Mouse (Mus musculus): ENCODE results near the gene Rtn4ip1. TPM values are rescaled to one million over a fixed set of nuclear protein-coding genes. Genes with fewer than 3 reads are reported as not detected.
A peak's percentile ranks its signal among the peaks of the same experiment; 100 is the strongest.

The Rtn4ip1 gene
- total and polyA plus RNA-seq, 3 experiments: 11.6 to 23.5 TPM; not detected in 1

DNA sequence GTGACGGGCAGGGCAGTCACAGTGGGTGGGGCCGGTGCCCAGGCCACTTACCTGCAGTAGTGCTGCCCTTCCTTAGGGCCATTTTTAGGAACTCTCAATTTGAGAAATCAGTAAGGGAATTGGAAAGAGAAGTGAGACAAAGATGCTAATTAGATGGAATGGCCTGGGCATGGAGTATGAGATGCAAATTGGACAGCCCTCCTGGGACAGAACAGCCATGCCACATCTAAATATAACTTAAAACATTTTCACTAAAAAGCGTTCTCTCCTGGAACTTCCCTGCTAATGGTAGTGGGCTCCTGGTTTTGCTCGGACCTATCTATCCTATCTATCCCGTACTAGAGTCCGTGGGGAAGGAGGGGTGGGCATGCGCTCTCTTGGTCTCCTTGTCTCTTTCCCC lies 3.3 kb upstream of the Rtn4ip1 start:
- H3K9ac ChIP-seq (ENCODE audit: control insufficient read depth, low read depth, low read length, poor library complexity, severe bottlenecking): no peak overlapping the region
- H3K27ac ChIP-seq (ENCODE audit: control insufficient read depth, low read depth, low read length): no peak overlapping the region
- H3K27me3 ChIP-seq (ENCODE audit: control insufficient read depth in 1 of 2, insufficient read depth in 2 of 2, low read length in 2 of 2): no peaks in the 10 kb centered on the region
- H3K36me3 ChIP-seq (ENCODE audit: control insufficient read depth in 1 of 2, insufficient read depth in 2 of 2, low read length in 2 of 2): peaks cover 2 to 11% of the 10 kb centered on the region in 2 experiments
- no peaks in the 10 kb centered on the region for H3K9me3 ChIP-seq (replicated peaks; ENCODE audit: insufficient read depth, low read length)
- peaks cover 2 to 9% of the 10 kb centered on the region in 2 experiments; a peak in 3 of 4 replicates for H3K4me1 ChIP-seq (ENCODE audit: control insufficient read depth in 1 of 2, insufficient read depth in 2 of 2, low read length in 2 of 2)
- H3K4me3 ChIP-seq (ENCODE audit: control insufficient read depth in 1 of 2, insufficient read depth in 1 of 2, low read depth in 2 of 2, low read length in 2 of 2): no peak overlapping the region
- no peak for DNase-seq (ENCODE audit: low read depth, low spot score)
- no peak for TF ChIP-seq KAT2A (conservative IDR thresholded peaks at IDR 0.05; ENCODE audit: low read depth, low read length)
- no peak for TF ChIP-seq ZMIZ1 (IDR thresholded peaks at IDR 0.05; ENCODE audit: low read depth, low read length)
- TF ChIP-seq ZKSCAN1 (IDR thresholded peaks at IDR 0.05; ENCODE audit: low read depth, low read length): no peak
- TF ChIP-seq MYB (IDR thresholded peaks at IDR 0.05; ENCODE audit: low read depth, low read length): no peak
- TF ChIP-seq HCFC1 (IDR thresholded peaks at IDR 0.05; ENCODE audit: low read depth, low read length): no peak
- TF ChIP-seq TBP (IDR thresholded peaks at IDR 0.05; ENCODE audit: low read depth, low read length): no peak
- no peak for TF ChIP-seq GATA1 (IDR thresholded peaks at IDR 0.05; ENCODE audit: low read depth, low read length)
- TF ChIP-seq SIN3A (IDR thresholded peaks at IDR 0.05; ENCODE audit: low read length): no peak
- no peak for TF ChIP-seq POLR2A (IDR thresholded peaks at IDR 0.05; ENCODE audit: control insufficient read depth in 1 of 2, insufficient read depth in 1 of 2, low read depth in 1 of 2, low read length in 2 of 2, poor library complexity in 1 of 2)
- no peak for TF ChIP-seq ETS1 (IDR thresholded peaks at IDR 0.05; ENCODE audit: low read depth, low read length)
- no peak for TF ChIP-seq MAFK (IDR thresholded peaks at IDR 0.05; ENCODE audit: borderline replicate concordance, low read depth, low read length)
- TF ChIP-seq TAL1 (IDR thresholded peaks at IDR 0.05; ENCODE audit: low read length): no peak
- TF ChIP-seq E2F4 (IDR thresholded peaks at IDR 0.05; ENCODE audit: borderline replicate concordance, low read depth, low read length): no peak
- TF ChIP-seq POLR2AphosphoS5 (IDR thresholded peaks at IDR 0.05; ENCODE audit: borderline replicate concordance, low read depth, low read length): no peak
- TF ChIP-seq EP300 (IDR thresholded peaks at IDR 0.05; ENCODE audit: low read depth in 1 of 2, low read length in 2 of 2): no peak
- no peak for TF ChIP-seq CHD1 (IDR thresholded peaks at IDR 0.05; ENCODE audit: low read depth, low read length)
- no peak for TF ChIP-seq RCOR1 (IDR thresholded peaks at IDR 0.05; ENCODE audit: low read depth, low read length)
- TF ChIP-seq BHLHE40 (IDR thresholded peaks at IDR 0.05; ENCODE audit: borderline replicate concordance, low read depth, low read length): no peak
- TF ChIP-seq RAD21 (IDR thresholded peaks at IDR 0.05; ENCODE audit: low read depth, low read length): no peak
- H3K79me2 ChIP-seq (ENCODE audit: control insufficient read depth, insufficient read depth, low read length, poor library complexity): peaks cover 15% of the 10 kb centered on the region

DNA sequence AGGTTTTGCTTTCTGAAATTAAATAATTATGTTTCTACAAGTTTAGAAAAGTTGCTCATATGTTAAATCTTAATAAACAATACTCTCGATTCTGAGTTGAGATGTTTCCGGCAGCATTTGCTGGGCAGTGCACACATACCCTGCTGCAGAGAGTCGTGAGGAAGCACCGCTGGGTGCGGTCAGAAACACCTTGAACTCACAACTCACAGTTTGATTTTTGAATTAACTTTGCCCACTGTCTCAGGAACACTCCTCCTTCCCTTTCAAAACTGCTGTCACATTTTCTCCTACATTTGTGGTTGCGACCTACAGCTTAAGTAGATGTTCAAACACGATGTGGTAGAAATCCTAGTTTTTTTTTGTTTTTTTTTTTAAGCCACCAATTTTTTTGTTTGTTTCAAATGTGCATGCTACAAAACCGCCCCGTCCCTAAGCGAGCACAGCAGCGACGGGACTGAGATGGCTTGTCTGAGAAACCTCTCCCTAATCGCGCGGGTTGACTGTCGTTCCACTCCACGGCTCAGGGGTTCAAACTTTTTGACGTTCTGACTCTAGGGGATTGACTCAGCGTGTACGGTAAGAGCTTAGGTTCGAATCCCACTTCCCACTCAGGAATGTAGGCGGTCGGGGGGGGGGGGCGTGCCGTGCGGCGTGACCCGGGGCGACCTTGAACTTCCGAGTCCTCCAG lies 580 bp upstream of the Rtn4ip1 start:
- Histone ChIP-seq H3K27me3 (ENCODE audit: control insufficient read depth in 1 of 2, insufficient read depth in 2 of 2, low read length in 2 of 2) (no peaks in the 10 kb centered on the region), H3K4me3 (ENCODE audit: control insufficient read depth in 1 of 2, insufficient read depth in 1 of 2, low read depth in 2 of 2, low read length in 2 of 2) (peak overlapping the region; percentile 79 to 97), H3K36me3 (ENCODE audit: control insufficient read depth in 1 of 2, insufficient read depth in 2 of 2, low read length in 2 of 2) (peaks cover 0 to 13% of the 10 kb centered on the region in 2 experiments; a peak in 2 of 4 replicates), H3K9ac (ENCODE audit: control insufficient read depth, low read depth, low read length, poor library complexity, severe bottlenecking) (peak overlapping the region; percentile 73), H3K9me3 (replicated peaks; ENCODE audit: insufficient read depth, low read length) (no peaks in the 10 kb centered on the region), H3K4me1 (ENCODE audit: control insufficient read depth in 1 of 2, insufficient read depth in 2 of 2, low read length in 2 of 2) (peaks cover 2 to 9% of the 10 kb centered on the region in 2 experiments; a peak in 3 of 4 replicates), H3K27ac (ENCODE audit: control insufficient read depth, low read depth, low read length) (peak overlapping the region; percentile 48), H3K79me2 (ENCODE audit: control insufficient read depth, insufficient read depth, low read length, poor library complexity) (peaks cover 16% of the 10 kb centered on the region)
- peak; percentile 76 for DNase-seq (ENCODE audit: low read depth, low spot score)
- TF ChIP-seq TAL1 (IDR thresholded peaks at IDR 0.05; ENCODE audit: low read length): no peak
- TF ChIP-seq RCOR1 (IDR thresholded peaks at IDR 0.05; ENCODE audit: low read depth, low read length): no peak
- no peak for TF ChIP-seq CTCF (IDR thresholded peaks at IDR 0.05 in 2 of 3, conservative IDR thresholded peaks at IDR 0.05 in 1 of 3; ENCODE audit: control insufficient read depth in 1 of 3, insufficient read depth in 1 of 3, low read depth in 2 of 3, low read length in 3 of 3, poor library complexity in 1 of 3, severe bottlenecking in 1 of 3)
- no peak for TF ChIP-seq POLR2AphosphoS2 (IDR thresholded peaks at IDR 0.05; ENCODE audit: low read length)
- no peak for TF ChIP-seq USF2 (IDR thresholded peaks at IDR 0.05; ENCODE audit: borderline replicate concordance in 1 of 2, insufficient read depth in 1 of 2, low read depth in 1 of 2, low read length in 2 of 2)
- 0 out of 2 replicates have a peak, but pooled peaks have one; percentile 9 for TF ChIP-seq SMC3 (IDR thresholded peaks at IDR 0.05; ENCODE audit: low read depth, low read length)
- TF ChIP-seq GABPA (IDR thresholded peaks at IDR 0.05; ENCODE audit: low read depth, low read length): no peak
- TF ChIP-seq MAX (IDR thresholded peaks at IDR 0.05; ENCODE audit: low read length): no peak; the same call in 1 of the 2 replicates
- TF ChIP-seq CHD1 (IDR thresholded peaks at IDR 0.05; ENCODE audit: low read depth, low read length): peak; percentile 46; the same call in 1 of the 2 replicates
- TF ChIP-seq ZKSCAN1 (IDR thresholded peaks at IDR 0.05; ENCODE audit: low read depth, low read length): no peak
- 0 out of 2 replicates have a peak, but pooled peaks have one; percentile 13 for TF ChIP-seq ETS1 (IDR thresholded peaks at IDR 0.05; ENCODE audit: low read depth, low read length)
- TF ChIP-seq EP300 (IDR thresholded peaks at IDR 0.05; ENCODE audit: low read depth in 1 of 2, low read length in 2 of 2): no peak; a peak in 1 of 4 replicates
- TF ChIP-seq TBP (IDR thresholded peaks at IDR 0.05; ENCODE audit: low read depth, low read length): peak; percentile 92
- no peak for TF ChIP-seq NRF1 (IDR thresholded peaks at IDR 0.05; ENCODE audit: insufficient read depth, low read depth, low read length, poor library complexity, severe bottlenecking)
- TF ChIP-seq ZNF384 (IDR thresholded peaks at IDR 0.05; ENCODE audit: low read depth, low read length): peak; percentile 70
- no peak for TF ChIP-seq MYC (IDR thresholded peaks at IDR 0.05; ENCODE audit: low read depth, low read length)
- 0 out of 2 replicates have a peak, but pooled peaks have one; percentile 27 for TF ChIP-seq ZMIZ1 (IDR thresholded peaks at IDR 0.05; ENCODE audit: low read depth, low read length)
- no peak for TF ChIP-seq SIN3A (IDR thresholded peaks at IDR 0.05; ENCODE audit: low read length)
- no peak for TF ChIP-seq MYB (IDR thresholded peaks at IDR 0.05; ENCODE audit: low read depth, low read length)
- TF ChIP-seq HCFC1 (IDR thresholded peaks at IDR 0.05; ENCODE audit: low read depth, low read length): no peak
